Mouse (Mus musculus): ENCODE measurements around the gene Btg2.
A peak's percentile ranks its signal among the peaks of the same experiment; 100 is the strongest.

Btg2 gene

GRCm38 (mm10) chr1:134077389-134078060 lies 1.4 kb downstream of the Btg2 start:
- no peak for DNase-seq (ENCODE audit: low spot score)

- DNase-seq (ENCODE audit: low spot score) = no peak
Measured at GRCm38 (mm10) chr1:134076789-134077188, 2.1 kb downstream of the Btg2 start.

- DNase-seq (ENCODE audit: low spot score) = no peak
Measured at GRCm38 (mm10) chr1:134075532-134075931, 3.4 kb downstream of the Btg2 start.

GRCm38 (mm10) chr1:134074606-134075005 lies 4.3 kb downstream of the Btg2 start:
- no peak for DNase-seq (ENCODE audit: low spot score)

GRCm38 (mm10) chr1:134074184-134074583 lies 4.7 kb downstream of the Btg2 start:
- DNase-seq (ENCODE audit: low spot score) = no peak

GRCm38 (mm10) chr1:134073658-134074057 lies 5.3 kb downstream of the Btg2 start:
- no peak for DNase-seq (ENCODE audit: low spot score)

GRCm38 (mm10) chr1:134073061-134073564 lies 5.8 kb downstream of the Btg2 start:
- no peak for DNase-seq (ENCODE audit: low spot score)

- DNase-seq (ENCODE audit: low spot score) = no peak
Measured at GRCm38 (mm10) chr1:134071411-134072018, 7.4 kb downstream of the Btg2 start.

- DNase-seq (ENCODE audit: low spot score) = no peak
Measured at GRCm38 (mm10) chr1:134070099-134070669, 8.7 kb downstream of the Btg2 start.

GRCm38 (mm10) chr1:134067143-134067619 lies 11.7 kb downstream of the Btg2 start:
- no peak for DNase-seq (ENCODE audit: low spot score)

- no peak for DNase-seq (ENCODE audit: low spot score)
Measured at GRCm38 (mm10) chr1:134066554-134066953, 12.4 kb downstream of the Btg2 start.

GRCm38 (mm10) chr1:134065241-134065809 lies 13.6 kb downstream of the Btg2 start:
- no peak for DNase-seq (ENCODE audit: low spot score)

- no peak for DNase-seq (ENCODE audit: low spot score)
Measured at GRCm38 (mm10) chr1:134064296-134064831, 14.6 kb downstream of the Btg2 start.

GRCm38 (mm10) chr1:134063773-134064125 lies 15.2 kb downstream of the Btg2 start:
- DNase-seq (ENCODE audit: low spot score) = no peak

GRCm38 (mm10) chr1:134063086-134063772 lies 15.7 kb downstream of the Btg2 start:
- peak; percentile 57 for DNase-seq (ENCODE audit: low spot score)

- DNase-seq (ENCODE audit: low spot score) = no peak
Measured at GRCm38 (mm10) chr1:134062411-134063085, 16.4 kb downstream of the Btg2 start.

- DNase-seq (ENCODE audit: low spot score) = no peak
Measured at GRCm38 (mm10) chr1:134061915-134062314, 17.0 kb downstream of the Btg2 start.

- DNase-seq (ENCODE audit: low spot score) = peak; percentile 90
Measured at GRCm38 (mm10) chr1:134060849-134061569, 17.9 kb downstream of the Btg2 start.

GRCm38 (mm10) chr1:134059739-134060695 lies 18.9 kb downstream of the Btg2 start:
- no peak for DNase-seq (ENCODE audit: low spot score)

GRCm38 (mm10) chr1:134058870-134059269 lies 20.1 kb downstream of the Btg2 start:
- no peak for DNase-seq (ENCODE audit: low spot score)

Measured in layer of hippocampus, adult 11-12 months (tissue).